10 mouse cellular contexts compared by ENCODE assay signal in genomic region chr11:53254428-53254827, GRCm38 (mm10). TPM values are rescaled to one million over a fixed set of nuclear protein-coding genes. Genes with fewer than 3 reads are reported as not detected.
DNase-seq lines count a peak whose midpoint lies in the region; ATAC-seq and TF ChIP-seq lines count a peak whose summit lies in the region.
"Had no signal": no experiment of that assay in that cellular context is flagged by ENCODE, and none has a peak within 500 bp of the region (broad histone marks: within the 10 kb centered on the region; RNA-seq: fewer than 3 reads in every experiment).

No protein-coding gene starts in this region.

- no peak for TF ChIP-seq EP300 in heart, postnatal 0 days (IDR thresholded peaks at IDR 0.05; ENCODE audit: low read depth)
- no peak for TF ChIP-seq EP300 in liver, embryonic 14.5 days (IDR thresholded peaks at IDR 0.05; ENCODE audit: low read depth)

- 83% methylated on average over 3 of the region's 3 CpGs for WGBS in heart, postnatal 0 days
- 85% methylated on average over 3 of the region's 3 CpGs for WGBS in heart, embryonic 12.5 days
- WGBS in liver, embryonic 14.5 days (ENCODE audit: insufficient replicate concordance) = 67% methylated on average over 3 of the region's 3 CpGs
- whole genome bisulfite sequencing in midbrain, embryonic 11.5 days = 88% methylated on average over 3 of the region's 3 CpGs

- H3K9me3 ChIP-seq in heart, postnatal 0 days (replicated peaks; ENCODE audit: control insufficient read depth, low read length) = no peaks in the 10 kb centered on the region
- peaks cover 3% of the 10 kb centered on the region; the same call in 1 of the 2 replicates for H3K9me3 ChIP-seq in heart, embryonic 12.5 days (replicated peaks)
- H3K9me3 ChIP-seq in liver, embryonic 14.5 days (ENCODE audit: control insufficient read depth, low read length) = no peaks in the 10 kb centered on the region
- H3K9me3 ChIP-seq in midbrain, embryonic 11.5 days (ENCODE audit: control insufficient read depth, low read length) = no peaks in the 10 kb centered on the region
- H3K9me3 ChIP-seq: embryonic facial prominence, embryonic 13.5 days had no signal

- no peaks in the 10 kb centered on the region for H3K27me3 ChIP-seq in heart, postnatal 0 days (ENCODE audit: control insufficient read depth, insufficient read depth, low read length)
- no peaks in the 10 kb centered on the region for H3K27me3 ChIP-seq in heart, embryonic 12.5 days (replicated peaks)
- no peaks in the 10 kb centered on the region for H3K27me3 ChIP-seq in testis, adult 2 months (ENCODE audit: control insufficient read depth, insufficient read depth, low read length)
- H3K27me3 ChIP-seq in liver, embryonic 14.5 days (ENCODE audit: control insufficient read depth, insufficient read depth, low read length) = no peaks in the 10 kb centered on the region
- H3K27me3 ChIP-seq in midbrain, embryonic 11.5 days (ENCODE audit: control insufficient read depth, insufficient read depth, low read length) = no peaks in the 10 kb centered on the region
- H3K27me3 ChIP-seq: embryonic facial prominence, embryonic 13.5 days had no signal

- peak; percentile 35 for TF ChIP-seq CTCF in heart, postnatal 0 days (IDR thresholded peaks at IDR 0.05; ENCODE audit: low read depth)
- TF ChIP-seq CTCF in testis, adult 2 months (IDR thresholded peaks at IDR 0.05; ENCODE audit: control insufficient read depth, insufficient read depth, insufficient replicate concordance, low read depth, low read length) = peak; percentile 36; the same call in 1 of the 2 replicates
- TF ChIP-seq CTCF in liver, embryonic 14.5 days (IDR thresholded peaks at IDR 0.05; ENCODE audit: low read depth) = peak; percentile 63

- DNase-seq in heart, postnatal 0 days (ENCODE audit: low spot score) = no peak
- no peak for DNase-seq in testis, postnatal 14 days (ENCODE audit: low spot score)
- DNase-seq in liver, embryonic 14.5 days (ENCODE audit: low read depth in 3 of 3, low spot score in 3 of 3) = peak in 2 of 3 experiments; percentile 6 to 16
- DNase-seq in thymus, postnatal 36 days = peak; percentile 39 to 49
- no peak for DNase-seq in midbrain, embryonic 11.5 days (ENCODE audit: low spot score, missing footprints)

- no peaks in the 10 kb centered on the region for H3K4me1 ChIP-seq in heart, postnatal 0 days (ENCODE audit: control insufficient read depth, insufficient read depth)
- H3K4me1 ChIP-seq in heart, embryonic 12.5 days (replicated peaks) = peaks cover 20% of the 10 kb centered on the region
- H3K4me1 ChIP-seq in testis, adult 2 months (ENCODE audit: control insufficient read depth, insufficient read depth, low read length) = peaks cover 4% of the 10 kb centered on the region
- no peaks in the 10 kb centered on the region for H3K4me1 ChIP-seq in liver, embryonic 14.5 days (replicated peaks; ENCODE audit: control insufficient read depth in 2 of 2, insufficient read depth in 2 of 2, low read length in 1 of 2)
- H3K4me1 ChIP-seq in midbrain, embryonic 11.5 days (ENCODE audit: control insufficient read depth, insufficient read depth, low read length) = peaks cover 4% of the 10 kb centered on the region; the same call in 1 of the 2 replicates
- H3K4me1 ChIP-seq: embryonic facial prominence, embryonic 13.5 days had no signal

- H3K27ac ChIP-seq in heart, postnatal 0 days (ENCODE audit: low read depth) = no peak overlapping the region
- no peak overlapping the region for H3K27ac ChIP-seq in heart, embryonic 12.5 days (ENCODE audit: poor library complexity, severe bottlenecking)
- H3K27ac ChIP-seq in testis, adult 2 months (ENCODE audit: control insufficient read depth, insufficient read depth, low read depth, low read length) = no peak overlapping the region
- no peak overlapping the region for H3K27ac ChIP-seq in liver, embryonic 14.5 days
- H3K27ac ChIP-seq in midbrain, embryonic 11.5 days (ENCODE audit: low read depth, low read length) = no peak overlapping the region
- H3K27ac ChIP-seq: embryonic facial prominence, embryonic 13.5 days had no signal

- no peak for TF ChIP-seq POLR2A in testis, adult 2 months (IDR thresholded peaks at IDR 0.05; ENCODE audit: control insufficient read depth, low read depth, low read length)

- ATAC-seq in heart, postnatal 0 days (ENCODE audit: insufficient read depth, low read depth) = no peak
- ATAC-seq in heart, embryonic 12.5 days (ENCODE audit: insufficient number of reproducible peaks, low FRiP score) = no peak
- ATAC-seq in liver, embryonic 14.5 days (ENCODE audit: insufficient read depth) = no peak
- no peak for ATAC-seq in inflammation-experienced regulatory T-cells, adult 6 months
- no peak for ATAC-seq in midbrain, embryonic 11.5 days (ENCODE audit: low FRiP score)

- no peak overlapping the region for H3K4me3 ChIP-seq in heart, postnatal 0 days (ENCODE audit: low read depth, low read length)
- H3K4me3 ChIP-seq in heart, embryonic 12.5 days = no peak overlapping the region
- H3K4me3 ChIP-seq in testis, adult 2 months (ENCODE audit: control insufficient read depth, low read depth, low read length) = no peak overlapping the region
- no peak overlapping the region for H3K4me3 ChIP-seq in liver, embryonic 14.5 days (ENCODE audit: insufficient read depth in 1 of 2, low read depth in 2 of 2, low read length in 2 of 2)
- H3K4me3 ChIP-seq in midbrain, embryonic 11.5 days (ENCODE audit: low read depth, low read length) = no peak overlapping the region
- H3K4me3 ChIP-seq: embryonic facial prominence, embryonic 13.5 days; megakaryocyte, embryonic 14.5 days had no signal

- no peak overlapping the region for H3K4me2 ChIP-seq in heart, postnatal 0 days (ENCODE audit: low read depth, low read length)
- no peak overlapping the region for H3K4me2 ChIP-seq in heart, embryonic 12.5 days
- no peak overlapping the region for H3K4me2 ChIP-seq in liver, embryonic 14.5 days (ENCODE audit: low read depth)
- H3K4me2 ChIP-seq in midbrain, embryonic 11.5 days = no peak overlapping the region
- H3K4me2 ChIP-seq: embryonic facial prominence, embryonic 13.5 days had no signal

- H3K36me3 ChIP-seq in heart, postnatal 0 days (replicated peaks; ENCODE audit: control insufficient read depth, insufficient read depth, low read length) = no peaks in the 10 kb centered on the region
- no peaks in the 10 kb centered on the region for H3K36me3 ChIP-seq in heart, embryonic 12.5 days
- H3K36me3 ChIP-seq in testis, adult 2 months (ENCODE audit: control insufficient read depth, insufficient read depth, low read length) = no peaks in the 10 kb centered on the region
- no peaks in the 10 kb centered on the region for H3K36me3 ChIP-seq in liver, embryonic 14.5 days (replicated peaks; ENCODE audit: control insufficient read depth, insufficient read depth, low read depth)
- no peaks in the 10 kb centered on the region for H3K36me3 ChIP-seq in midbrain, embryonic 11.5 days (ENCODE audit: control insufficient read depth, insufficient read depth, low read length)

- no peak overlapping the region for H3K9ac ChIP-seq in heart, postnatal 0 days (replicated peaks; ENCODE audit: low read depth, low read length)
- no peak overlapping the region for H3K9ac ChIP-seq in heart, embryonic 12.5 days
- no peak overlapping the region for H3K9ac ChIP-seq in liver, embryonic 14.5 days (replicated peaks)
- H3K9ac ChIP-seq in midbrain, embryonic 11.5 days (ENCODE audit: low read length) = no peak overlapping the region
- H3K9ac ChIP-seq: embryonic facial prominence, embryonic 13.5 days had no signal

RNA-seq across cellular contexts. Expression of gene Hspa4, which starts 45.8 kb away (rescaled TPM):
- total RNA-seq in heart, postnatal 0 days (2014; rRNA removed; ENCODE audit: low replicate concordance) = 54.0 and 64.3 TPM in 2 replicates
- 59.0 and 75.6 TPM in 2 replicates for polyA plus RNA-seq in heart, postnatal 0 days (2015; fragmentation: Nextera tagmentation; extraction: Ambion mirVana)
- 82.4 and 84.2 TPM in 2 replicates for polyA plus RNA-seq in heart, embryonic 12.5 days (2016; fragmentation: Nextera tagmentation; extraction: Ambion mirVana)
- polyA plus RNA-seq in testis, adult 2 months (2012; rRNA removed) = 36.0 and 38.9 TPM in 2 replicates
- polyA plus RNA-seq in liver, embryonic 14.5 days (2012; rRNA removed) = 14.4 and 26.6 TPM in 2 replicates
- polyA plus RNA-seq in liver, embryonic 14.5 days (2014; fragmentation: Nextera tagmentation; extraction: Ambion mirVana) = 47.0 and 50.3 TPM in 2 replicates
- 10 to 100 TPM; 30.1 to 36.3 (median 35.3) TPM for polyA plus RNA-seq in inflammation-experienced regulatory T-cells, adult 6 months (2017; shearing (Covaris generic))
- polyA plus RNA-seq in midbrain, embryonic 11.5 days (2014; fragmentation: Nextera tagmentation; extraction: Ambion mirVana) = 111 and 117 TPM in 2 replicates

Comparison
In these comparisons a context has a peak if more than half of its experiments do, and no peak if none do; other contexts are left out.
1. DNase-seq: peak in liver, embryonic 14.5 days (2 of 3) and thymus, postnatal 36 days (2 of 2); none in heart, postnatal 0 days (single experiment), testis, postnatal 14 days (single experiment) and midbrain, embryonic 11.5 days (single experiment).
2. Peak in every context shown above with its lines, with median percentiles within 50 percentile points of each other: CTCF ChIP-seq.